Mouse (Mus musculus) colon, adult 2 months (tissue): ENCODE data around the gene Olfr406. TPM values are rescaled to one million over a fixed set of nuclear protein-coding genes. Genes with fewer than 3 reads are reported as not detected.

Source experiments
- polyA plus RNA-seq: library from polyadenylated mRNA; depleted of rRNA; stranded (reverse); fragments of >200 nt; gene quantifications from 2 replicates; pipeline ENCODE4 v1.2.3, GENCODE M21; 2012; rRNA removed

Gene Olfr406
- polyA plus RNA-seq = not detected in 2 replicates

DNA sequence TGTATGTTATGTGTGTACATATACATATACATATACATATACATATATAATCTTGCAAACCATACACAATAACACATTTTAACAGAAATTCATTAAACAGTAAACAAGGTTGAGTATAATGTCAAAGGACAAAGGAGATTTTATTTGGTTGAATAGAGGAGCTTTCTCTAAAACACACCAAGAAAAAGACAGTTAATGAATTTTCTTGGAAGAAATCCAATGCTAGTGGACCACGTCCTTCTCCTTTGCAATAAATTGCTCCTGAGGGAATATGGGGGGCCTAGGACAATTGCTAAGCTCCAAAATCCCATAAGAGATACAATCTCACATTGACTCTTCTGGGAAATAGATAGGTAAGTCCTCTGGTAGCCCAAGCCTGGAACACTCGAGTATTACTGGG lies at the start of gene Olfr406:
Olfr406 (plus strand) TSS at position 301 of the 400 bp plus-strand sequence.

DNA sequence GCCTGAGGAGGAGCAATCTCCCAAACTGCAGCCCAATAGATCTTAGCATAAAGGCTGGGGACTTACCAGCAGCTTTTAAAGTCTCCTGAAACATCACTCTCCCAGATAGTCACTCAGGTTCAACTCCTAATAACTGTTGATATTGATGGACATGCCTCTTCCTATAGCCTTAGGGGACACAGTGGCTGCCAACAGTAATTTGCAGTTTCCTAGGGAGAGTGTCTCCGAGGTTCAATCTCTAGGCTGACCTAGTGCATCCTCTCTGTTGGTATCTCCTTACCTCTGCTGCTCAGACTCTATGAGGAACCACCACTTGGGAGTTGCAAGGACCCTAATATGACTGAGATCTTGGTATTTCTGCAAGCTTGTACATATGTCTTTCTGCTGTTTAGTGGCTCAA lies 48.3 kb upstream of the Olfr406 start, which contains the start of gene Olfr43:
Olfr43 (minus strand) TSS at position 101 of the 400 bp plus-strand sequence.

DNA sequence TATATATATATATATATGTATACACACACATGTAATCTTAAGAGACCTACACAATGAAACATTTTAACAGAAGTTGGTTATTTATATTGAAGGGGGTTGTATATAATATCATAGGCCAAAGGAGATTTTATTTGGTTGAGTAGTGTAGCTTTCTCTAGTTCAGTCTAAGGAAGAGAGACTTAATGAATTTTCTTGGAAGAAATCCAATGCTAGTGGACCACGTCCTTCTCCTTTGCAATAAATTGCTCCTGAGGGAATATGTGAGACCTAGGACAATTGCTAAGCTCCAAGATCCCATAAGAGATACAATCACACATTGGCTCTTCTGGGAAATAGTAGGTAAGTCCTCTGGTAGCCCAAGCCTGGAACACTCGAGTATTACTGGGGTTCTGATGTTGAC lies 23.8 kb downstream of the Olfr406 start, which contains the start of gene Olfr59:
Olfr59 (plus strand) TSS at position 301 of the 400 bp plus-strand sequence.

Other genes starting within 250 kb of the Olfr406 start
- gene Olfr139, start 203.3 kb upstream of the Olfr406 start, polyA plus RNA-seq = not detected in 2 replicates
- not detected in 2 replicates for gene Olfr399, start 203.2 kb upstream of the Olfr406 start, polyA plus RNA-seq
- not detected in 2 replicates for gene Zfp616, start 189.9 kb upstream of the Olfr406 start, polyA plus RNA-seq
- gene Olfr401, start 146.1 kb upstream of the Olfr406 start, polyA plus RNA-seq = not detected in 2 replicates
- gene Olfr402, start 106.3 kb upstream of the Olfr406 start, polyA plus RNA-seq = not detected in 2 replicates
- not detected in 2 replicates for gene Olfr403, start 73.6 kb upstream of the Olfr406 start, polyA plus RNA-seq
- gene Olfr43, start 48.4 kb upstream of the Olfr406 start, polyA plus RNA-seq = not detected in 2 replicates
- not detected in 2 replicates for gene Olfr59, start 23.9 kb downstream of the Olfr406 start, polyA plus RNA-seq
- gene Olfr410, start 78.2 kb downstream of the Olfr406 start, polyA plus RNA-seq = not detected in 2 replicates
- gene Olfr411, start 92.8 kb downstream of the Olfr406 start, polyA plus RNA-seq = 0.10 TPM in 2 replicates
- gene Olfr412, start 102.3 kb downstream of the Olfr406 start, polyA plus RNA-seq = not detected in 2 replicates